Mouse (Mus musculus): ENCODE measurements around the gene Cpox. TPM values are rescaled to one million over a fixed set of nuclear protein-coding genes. Genes with fewer than 3 reads are reported as not detected.
A peak's percentile ranks its signal among the peaks of the same experiment; 100 is the strongest.
"Not testable (repeated sequence)": the region's sequence is repeated elsewhere in the genome, so short reads cannot be mapped to it uniquely, and the experiment has no call there.

The Cpox gene
- total and polyA plus RNA-seq, 2 experiments from 2014 or later = 12.6 to 16.6 TPM

DNA sequence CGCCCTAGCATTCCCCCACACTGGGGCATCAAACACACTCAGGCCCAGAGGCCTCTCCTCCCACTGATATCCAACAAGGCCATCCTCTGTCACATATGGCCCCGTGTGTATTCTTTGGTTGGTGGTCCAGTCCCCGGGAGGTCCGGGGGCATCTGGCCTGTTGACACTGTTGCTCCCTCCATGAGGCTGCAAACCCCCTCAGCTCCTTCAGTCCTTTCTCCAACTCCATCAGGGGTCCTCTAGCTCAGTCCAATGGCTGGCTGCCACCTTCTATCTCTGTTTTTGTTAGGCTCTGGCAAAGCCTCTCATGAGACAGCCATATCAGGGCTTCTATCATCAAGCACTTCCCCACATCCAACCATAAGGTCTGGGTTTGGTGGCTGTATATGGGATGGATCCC lies 13.6 kb upstream of the Cpox start:
- 86% methylated on average over 4 of the region's 4 CpGs for WGBS
- Histone ChIP-seq H3K27me3 (ENCODE audit: insufficient read depth, low read length) (no peaks in the 10 kb centered on the region), H3K4me2 (ENCODE audit: low read depth, low read length) (no peak overlapping the region), H3K9ac (replicated peaks; ENCODE audit: low read length) (no peak overlapping the region), H3K27ac (no peak overlapping the region), H3K4me1 (ENCODE audit: insufficient read depth, low read length) (no peaks in the 10 kb centered on the region), H3K9me3 (ENCODE audit: low read length) (no peaks in the 10 kb centered on the region), H3K36me3 (ENCODE audit: insufficient read depth, low read length) (no peaks in the 10 kb centered on the region), H3K4me3 (ENCODE audit: low read length) (no peak overlapping the region)
- ATAC-seq (no peak), DNase-seq (ENCODE audit: low spot score) (no peak)
- no peak for TF ChIP-seq CTCF (IDR thresholded peaks at IDR 0.05; ENCODE audit: low read depth)

- H3K36me3 ChIP-seq (ENCODE audit: insufficient read depth, low read length) = no peaks in the 10 kb centered on the region
- WGBS = 91% methylated on average over 6 of the region's 6 CpGs
- TF ChIP-seq CTCF (IDR thresholded peaks at IDR 0.05; ENCODE audit: low read depth) = no peak
- no peaks in the 10 kb centered on the region for H3K9me3 ChIP-seq (ENCODE audit: low read length)
- DNase-seq (ENCODE audit: low spot score) = no peak
- H3K4me1 ChIP-seq (ENCODE audit: insufficient read depth, low read length) = no peaks in the 10 kb centered on the region
- ATAC-seq = no peak
- H3K27ac ChIP-seq = no peak overlapping the region
- H3K27me3 ChIP-seq (ENCODE audit: insufficient read depth, low read length) = no peaks in the 10 kb centered on the region
- H3K4me3 ChIP-seq (ENCODE audit: low read length) = no peak overlapping the region
- H3K9ac ChIP-seq (replicated peaks; ENCODE audit: low read length) = no peak overlapping the region
- H3K4me2 ChIP-seq (ENCODE audit: low read depth, low read length) = no peak overlapping the region
Measured at GRCm38 (mm10) chr16:58658668-58659067, 11.4 kb upstream of the Cpox start.

DNA sequence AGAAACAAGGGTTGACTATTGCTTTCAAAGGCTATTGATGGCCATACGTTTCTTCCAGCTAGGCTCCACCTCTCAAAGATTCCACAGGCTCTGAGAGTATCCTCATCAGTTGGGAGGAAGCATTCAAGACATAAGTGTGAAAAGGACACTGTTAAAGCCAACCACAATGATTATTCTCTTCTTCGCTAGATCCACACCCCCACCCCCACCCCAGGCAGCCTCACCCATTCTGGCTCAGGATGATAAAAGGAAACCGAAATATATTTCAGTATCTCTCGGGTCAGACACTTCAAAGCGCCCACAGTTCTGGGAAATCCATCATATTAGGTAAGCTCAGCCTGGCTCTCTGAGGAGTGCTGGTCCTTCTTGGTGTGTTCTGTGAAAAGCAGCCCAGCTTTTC lies 8.3 kb upstream of the Cpox start:
- no peak overlapping the region for H3K4me3 ChIP-seq (ENCODE audit: low read length)
- H3K27ac ChIP-seq = no peak overlapping the region
- WGBS = 77% methylated on average over 5 of the region's 5 CpGs
- no peak for TF ChIP-seq CTCF (IDR thresholded peaks at IDR 0.05; ENCODE audit: low read depth)
- H3K4me2 ChIP-seq (ENCODE audit: low read depth, low read length) = no peak overlapping the region
- H3K36me3 ChIP-seq (ENCODE audit: insufficient read depth, low read length) = no peaks in the 10 kb centered on the region
- DNase-seq (ENCODE audit: low spot score) (no peak), ATAC-seq (no peak)
- no peaks in the 10 kb centered on the region for H3K27me3 ChIP-seq (ENCODE audit: insufficient read depth, low read length)
- no peaks in the 10 kb centered on the region for H3K4me1 ChIP-seq (ENCODE audit: insufficient read depth, low read length)
- no peaks in the 10 kb centered on the region for H3K9me3 ChIP-seq (ENCODE audit: low read length)
- no peak overlapping the region for H3K9ac ChIP-seq (replicated peaks; ENCODE audit: low read length)

- no peak for ATAC-seq
- Histone ChIP-seq H3K4me1 (ENCODE audit: insufficient read depth, low read length) (no peaks in the 10 kb centered on the region), H3K9ac (replicated peaks; ENCODE audit: low read length) (no peak overlapping the region), H3K4me3 (ENCODE audit: low read length) (no peak overlapping the region), H3K27me3 (ENCODE audit: insufficient read depth, low read length) (no peaks in the 10 kb centered on the region), H3K9me3 (ENCODE audit: low read length) (no peaks in the 10 kb centered on the region), H3K27ac (no peak overlapping the region), H3K4me2 (ENCODE audit: low read depth, low read length) (no peak overlapping the region), H3K36me3 (ENCODE audit: insufficient read depth, low read length) (no peaks in the 10 kb centered on the region)
- DNase-seq (ENCODE audit: low spot score) = no peak
- no peak for TF ChIP-seq CTCF (IDR thresholded peaks at IDR 0.05; ENCODE audit: low read depth)
Measured at GRCm38 (mm10) chr16:58662287-58662791, 7.8 kb upstream of the Cpox start.

GRCm38 (mm10) chr16:58663021-58663420 lies 7.1 kb upstream of the Cpox start:
- no peak overlapping the region for H3K9ac ChIP-seq (replicated peaks; ENCODE audit: low read length)
- WGBS = 52% methylated on average over 5 of the region's 5 CpGs
- no peaks in the 10 kb centered on the region for H3K36me3 ChIP-seq (ENCODE audit: insufficient read depth, low read length)
- H3K4me1 ChIP-seq (ENCODE audit: insufficient read depth, low read length) = no peaks in the 10 kb centered on the region
- no peak overlapping the region for H3K4me3 ChIP-seq (ENCODE audit: low read length)
- ATAC-seq = peak; percentile 68
- no peaks in the 10 kb centered on the region for H3K9me3 ChIP-seq (ENCODE audit: low read length)
- no peak overlapping the region for H3K27ac ChIP-seq
- H3K27me3 ChIP-seq (ENCODE audit: insufficient read depth, low read length) = no peaks in the 10 kb centered on the region
- TF ChIP-seq CTCF (IDR thresholded peaks at IDR 0.05; ENCODE audit: low read depth) = peak; percentile 71
- DNase-seq (ENCODE audit: low spot score) = peak; percentile 63
- H3K4me2 ChIP-seq (ENCODE audit: low read depth, low read length) = no peak overlapping the region

DNA sequence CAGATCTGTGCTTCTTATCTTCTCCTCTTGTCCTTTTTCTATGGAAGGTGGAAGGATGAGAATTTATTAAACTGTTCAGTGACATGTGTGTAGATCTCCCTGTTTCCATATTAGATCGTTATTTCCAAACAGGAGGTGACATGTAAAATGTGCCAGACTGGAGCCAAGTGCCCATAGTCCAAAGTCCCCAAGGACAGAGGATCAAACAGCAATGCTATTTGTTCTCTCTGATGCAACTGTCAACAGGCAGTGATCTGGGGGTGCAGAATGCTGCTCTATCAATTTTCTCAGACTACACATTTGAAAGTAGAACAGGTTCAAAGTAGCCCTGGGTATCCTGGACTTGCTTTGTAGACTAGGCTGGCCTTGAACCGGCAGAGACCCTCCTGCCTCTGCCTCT lies 6.3 kb upstream of the Cpox start:
- WGBS = 92% methylated on average over 2 of the region's 2 CpGs
- DNase-seq (ENCODE audit: low spot score) = no peak
- Histone ChIP-seq H3K36me3 (ENCODE audit: insufficient read depth, low read length) (no peaks in the 10 kb centered on the region), H3K9ac (replicated peaks; ENCODE audit: low read length) (no peak overlapping the region), H3K27me3 (ENCODE audit: insufficient read depth, low read length) (no peaks in the 10 kb centered on the region), H3K9me3 (ENCODE audit: low read length) (no peaks in the 10 kb centered on the region), H3K4me2 (ENCODE audit: low read depth, low read length) (no peak overlapping the region), H3K4me3 (ENCODE audit: low read length) (no peak overlapping the region), H3K4me1 (ENCODE audit: insufficient read depth, low read length) (no peaks in the 10 kb centered on the region), H3K27ac (no peak overlapping the region)
- ATAC-seq = no peak
- no peak for TF ChIP-seq CTCF (IDR thresholded peaks at IDR 0.05; ENCODE audit: low read depth)

DNA sequence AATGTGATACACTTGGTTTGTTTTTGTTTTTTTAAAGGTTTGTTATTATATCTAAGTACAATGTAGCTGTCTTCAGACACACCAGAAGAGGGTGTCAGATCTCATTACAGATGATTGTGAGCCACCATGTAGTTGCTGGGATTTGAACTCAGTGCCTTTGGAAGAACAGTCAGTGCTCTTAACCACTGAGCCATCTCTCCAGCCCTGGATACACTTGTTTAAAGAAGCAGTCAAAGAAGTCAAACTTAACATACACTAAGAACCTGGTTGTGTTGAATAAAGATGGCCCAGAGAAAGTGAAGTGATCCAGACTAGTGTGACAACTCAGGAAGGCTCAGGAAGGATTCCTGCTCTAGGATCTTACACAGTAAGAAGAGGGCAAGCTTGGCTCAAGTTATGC lies 5.0 kb upstream of the Cpox start:
- H3K4me2 ChIP-seq (ENCODE audit: low read depth, low read length); H3K4me3 ChIP-seq (ENCODE audit: low read length); H3K36me3 ChIP-seq (ENCODE audit: insufficient read depth, low read length); H3K4me1 ChIP-seq (ENCODE audit: insufficient read depth, low read length); H3K9me3 ChIP-seq (ENCODE audit: low read length); H3K27me3 ChIP-seq (ENCODE audit: insufficient read depth, low read length); DNase-seq (ENCODE audit: low spot score); H3K27ac ChIP-seq; H3K9ac ChIP-seq (replicated peaks; ENCODE audit: low read length); ATAC-seq: not testable (repeated sequence)

GRCm38 (mm10) chr16:58666681-58667080 lies 3.4 kb upstream of the Cpox start:
- not testable (repeated sequence) for ATAC-seq; H3K9me3 ChIP-seq (ENCODE audit: low read length); H3K27ac ChIP-seq; H3K36me3 ChIP-seq (ENCODE audit: insufficient read depth, low read length); H3K27me3 ChIP-seq (ENCODE audit: insufficient read depth, low read length); H3K4me1 ChIP-seq (ENCODE audit: insufficient read depth, low read length); H3K4me3 ChIP-seq (ENCODE audit: low read length); H3K4me2 ChIP-seq (ENCODE audit: low read depth, low read length); H3K9ac ChIP-seq (replicated peaks; ENCODE audit: low read length); DNase-seq (ENCODE audit: low spot score)
- 78% methylated on average over 3 of the region's 3 CpGs for WGBS

Data from hindbrain, postnatal 0 days (tissue).